In the genomic region with DNA sequence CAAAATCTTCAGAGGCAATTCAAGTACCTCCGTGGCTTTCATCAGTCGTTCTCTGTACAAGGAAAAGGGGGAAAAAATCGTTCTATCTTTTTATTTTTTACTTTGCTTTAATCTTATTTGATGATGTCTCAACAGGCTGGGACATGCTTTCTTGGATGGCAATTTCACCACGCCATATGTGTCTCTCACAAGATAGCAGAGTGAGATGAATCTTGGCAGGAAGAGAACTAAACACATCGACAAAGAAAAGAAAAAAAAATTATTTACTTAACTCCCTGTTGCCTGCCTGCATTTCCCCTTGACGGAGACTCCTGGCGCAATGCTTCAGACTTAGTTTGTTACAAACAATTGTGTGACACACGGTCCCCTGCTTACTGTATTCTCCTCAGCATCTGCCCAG, we compare ENCODE assay signal across 20 mouse cellular contexts.
DNase-seq lines count a peak whose midpoint lies in the region; ATAC-seq lines count a peak whose summit lies in the region.
"Had no signal": no experiment of that assay in that cellular context is flagged by ENCODE, and none has a peak within 500 bp of the region (broad histone marks: within the 10 kb centered on the region; RNA-seq: fewer than 3 reads in every experiment).

No protein-coding gene starts in this region.

- H3K4me2 ChIP-seq in forebrain, embryonic 16.5 days (ENCODE audit: low read length): no peak overlapping the region
- no peak overlapping the region for H3K4me2 ChIP-seq in forebrain, embryonic 11.5 days (ENCODE audit: low read depth, low read length, severe bottlenecking)
- no peak overlapping the region for H3K4me2 ChIP-seq in midbrain, embryonic 14.5 days (ENCODE audit: low read length)
- no peak overlapping the region for H3K4me2 ChIP-seq in midbrain, embryonic 15.5 days
- H3K4me2 ChIP-seq: heart, embryonic 13.5 days; hindbrain, embryonic 12.5 days had no signal

- H3K4me3 ChIP-seq in forebrain, embryonic 16.5 days (replicated peaks; ENCODE audit: low read length): no peak overlapping the region
- no peak overlapping the region for H3K4me3 ChIP-seq in forebrain, embryonic 11.5 days (ENCODE audit: low read depth, low read length)
- H3K4me3 ChIP-seq in midbrain, embryonic 14.5 days (replicated peaks; ENCODE audit: low read depth, low read length): no peak overlapping the region
- no peak overlapping the region for H3K4me3 ChIP-seq in midbrain, embryonic 15.5 days
- H3K4me3 ChIP-seq: embryonic facial prominence, embryonic 10.5 days; heart, embryonic 13.5 days; hindbrain, embryonic 12.5 days had no signal

- no peaks in the 10 kb centered on the region for H3K9me3 ChIP-seq in forebrain, embryonic 16.5 days (ENCODE audit: control insufficient read depth, low read length)
- H3K9me3 ChIP-seq in forebrain, embryonic 11.5 days (ENCODE audit: control insufficient read depth, low read length): no peaks in the 10 kb centered on the region
- no peaks in the 10 kb centered on the region for H3K9me3 ChIP-seq in midbrain, embryonic 14.5 days (ENCODE audit: control insufficient read depth, low read length)
- H3K9me3 ChIP-seq in midbrain, embryonic 15.5 days: no peaks in the 10 kb centered on the region
- H3K9me3 ChIP-seq: embryonic facial prominence, embryonic 10.5 days; heart, embryonic 13.5 days; hindbrain, embryonic 12.5 days had no signal

- H3K27me3 ChIP-seq in forebrain, embryonic 16.5 days (replicated peaks; ENCODE audit: control insufficient read depth, insufficient read depth, low read length): peaks cover 10% of the 10 kb centered on the region
- H3K27me3 ChIP-seq in forebrain, embryonic 11.5 days (ENCODE audit: control insufficient read depth, insufficient read depth, low read length): 0 out of 2 replicates have a peak, but pooled peaks cover 2% of the 10 kb centered on the region
- no peaks in the 10 kb centered on the region for H3K27me3 ChIP-seq in midbrain, embryonic 14.5 days (ENCODE audit: control insufficient read depth, insufficient read depth, low read length)
- no peaks in the 10 kb centered on the region for H3K27me3 ChIP-seq in midbrain, embryonic 15.5 days (replicated peaks)
- H3K27me3 ChIP-seq: CH12.LX; heart, embryonic 13.5 days had no signal

- H3K9ac ChIP-seq in forebrain, embryonic 16.5 days (replicated peaks; ENCODE audit: low read depth, low read length): no peak overlapping the region
- no peak overlapping the region for H3K9ac ChIP-seq in forebrain, embryonic 11.5 days (ENCODE audit: low read length)
- no peak overlapping the region for H3K9ac ChIP-seq in midbrain, embryonic 14.5 days (replicated peaks; ENCODE audit: low read length)
- no peak overlapping the region for H3K9ac ChIP-seq in midbrain, embryonic 15.5 days
- H3K9ac ChIP-seq: heart, embryonic 13.5 days; hindbrain, embryonic 12.5 days had no signal

- H3K36me3 ChIP-seq in forebrain, embryonic 16.5 days (ENCODE audit: control insufficient read depth, insufficient read depth): no peaks in the 10 kb centered on the region
- H3K36me3 ChIP-seq in forebrain, embryonic 11.5 days (ENCODE audit: control insufficient read depth, insufficient read depth, low read length): no peaks in the 10 kb centered on the region
- no peaks in the 10 kb centered on the region for H3K36me3 ChIP-seq in midbrain, embryonic 14.5 days (ENCODE audit: control insufficient read depth, insufficient read depth, low read length)
- H3K36me3 ChIP-seq in midbrain, embryonic 15.5 days (replicated peaks): no peaks in the 10 kb centered on the region
- H3K36me3 ChIP-seq: embryonic facial prominence, embryonic 10.5 days; heart, embryonic 13.5 days; hindbrain, embryonic 12.5 days had no signal

- DNase-seq in forebrain, embryonic 11.5 days (ENCODE audit: low spot score): no peak
- DNase-seq in layer of hippocampus, adult 9-11 months: peak; percentile 40
- DNase-seq in layer of hippocampus, postnatal 25 days (ENCODE audit: extremely low spot score in 1 of 2, low spot score in 1 of 2): no peak
- DNase-seq in midbrain, embryonic 14.5 days: no peak
- no peak for DNase-seq in gastrocnemius, adult 8-10 months (ENCODE audit: low spot score in 2 of 2)
- DNase-seq: adrenal gland, postnatal 14 days; cerebellum, adult 2 months; cerebellum, postnatal 10 days; gastrocnemius, postnatal 25 days; heart, postnatal 4 days had no signal

- no peak overlapping the region for H3K27ac ChIP-seq in forebrain, embryonic 16.5 days (ENCODE audit: low read length)
- no peak overlapping the region for H3K27ac ChIP-seq in forebrain, embryonic 11.5 days (ENCODE audit: low read depth, low read length)
- 0 out of 2 replicates have a peak overlapping the region, but pooled peaks have one; percentile 13 for H3K27ac ChIP-seq in midbrain, embryonic 14.5 days (replicated peaks; ENCODE audit: low read depth, low read length)
- H3K27ac ChIP-seq in midbrain, embryonic 15.5 days: no peak overlapping the region
- H3K27ac ChIP-seq: embryonic facial prominence, embryonic 10.5 days; heart, embryonic 13.5 days; hindbrain, embryonic 12.5 days had no signal

- peak; percentile 61 for ATAC-seq in forebrain, embryonic 16.5 days
- ATAC-seq in forebrain, embryonic 11.5 days (replicated peaks; ENCODE audit: low FRiP score): no peak
- no peak for ATAC-seq in midbrain, embryonic 14.5 days (ENCODE audit: low FRiP score, low TSS enrichment)
- no peak for ATAC-seq in midbrain, embryonic 15.5 days (replicated peaks)
- ATAC-seq: activated CD4-positive, CD25-positive, alpha-beta regulatory T cell, adult 4 months; hindbrain, embryonic 16.5 days; inflammation-experienced regulatory T-cells, adult 6 months; Patski had no signal

- peaks cover 3% of the 10 kb centered on the region; the same call in 1 of the 2 replicates for H3K4me1 ChIP-seq in forebrain, embryonic 16.5 days (replicated peaks; ENCODE audit: control insufficient read depth, insufficient read depth, low read length)
- no peaks in the 10 kb centered on the region; the same call in 1 of the 2 replicates for H3K4me1 ChIP-seq in forebrain, embryonic 11.5 days (replicated peaks; ENCODE audit: control insufficient read depth, insufficient read depth, low read length)
- H3K4me1 ChIP-seq in midbrain, embryonic 14.5 days (ENCODE audit: control insufficient read depth, insufficient read depth, low read length): peaks cover 15% of the 10 kb centered on the region; the same call in 1 of the 2 replicates
- H3K4me1 ChIP-seq in midbrain, embryonic 15.5 days: peaks cover 7% of the 10 kb centered on the region; the same call in 1 of the 2 replicates

- WGBS in forebrain, embryonic 16.5 days: 45% methylated on average over 8 of the region's 8 CpGs
- 88% methylated on average over 8 of the region's 8 CpGs for WGBS in forebrain, embryonic 11.5 days
- WGBS in midbrain, embryonic 14.5 days: 72% methylated on average over 8 of the region's 8 CpGs
- WGBS in midbrain, embryonic 15.5 days: 56% methylated on average over 8 of the region's 8 CpGs
